26 mouse cellular contexts compared by ENCODE assay signal in the genomic region with DNA sequence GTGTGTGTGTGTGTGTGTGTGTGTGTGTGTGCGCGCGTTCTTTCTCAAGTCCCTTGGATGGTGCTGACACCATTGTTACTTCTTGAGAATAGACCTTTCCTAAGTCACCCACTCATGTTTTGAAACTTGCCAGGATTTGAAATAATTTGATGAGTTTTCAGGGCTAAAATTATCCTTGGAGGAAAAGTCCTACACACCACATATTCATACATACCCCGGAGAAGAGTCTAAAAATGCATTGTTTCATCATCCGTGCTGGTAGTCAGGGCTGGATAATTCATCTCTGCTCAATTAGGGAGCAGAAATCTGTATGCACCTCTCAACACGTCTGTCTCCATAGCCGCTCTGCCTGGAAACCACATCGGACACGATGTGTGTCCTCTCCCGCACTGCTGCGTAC. TPM values are rescaled to one million over a fixed set of nuclear protein-coding genes. Genes with fewer than 3 reads are reported as not detected.
DNase-seq lines count a peak whose midpoint lies in the region; ATAC-seq and TF ChIP-seq lines count a peak whose summit lies in the region.
"Had no signal": no experiment of that assay in that cellular context is flagged by ENCODE, and none has a peak within 500 bp of the region (broad histone marks: within the 10 kb centered on the region; RNA-seq: fewer than 3 reads in every experiment).

No protein-coding gene starts in this region.

- intact Hi-C loops in left cerebral cortex, adult 2 months (cut with DNase I) = no loop called here
- intact Hi-C loops in left cerebral cortex, postnatal 25 days (cut with DNase I) = loop anchor here (2.0 kb wide), 1 partner anchor 66 kb away; no protein-coding TSS in a partner anchor

- H3K4me1 ChIP-seq in lung, adult 2 months (ENCODE audit: control insufficient read depth, insufficient read depth, low read length) = no peaks in the 10 kb centered on the region

- TF ChIP-seq POLR2A in lung, adult 2 months (IDR thresholded peaks at IDR 0.05; ENCODE audit: borderline replicate concordance, extremely low read depth, low read depth, low read length) = no peak

- H3K4me3 ChIP-seq in left cerebral cortex, adult 2 months = no peak overlapping the region
- H3K4me3 ChIP-seq in lung, adult 2 months (replicated peaks; ENCODE audit: extremely low read depth, low read depth, low read length) = no peak overlapping the region
- H3K4me3 ChIP-seq: embryonic facial prominence, embryonic 13.5 days; heart, adult 2 months; heart, embryonic 12.5 days; limb, embryonic 13.5 days; neural tube, embryonic 12.5 days had no signal

- ATAC-seq in frontal cortex, adult (ENCODE audit: low TSS enrichment) = peak; percentile 63
- ATAC-seq: midbrain, embryonic 16.5 days had no signal

- no peak for TF ChIP-seq CTCF in left cerebral cortex, adult 2 months (IDR thresholded peaks at IDR 0.05)
- no peak for TF ChIP-seq CTCF in lung, adult 2 months (IDR thresholded peaks at IDR 0.05; ENCODE audit: insufficient read depth, low read length)

- DNase-seq in frontal cortex, postnatal 14 days (ENCODE audit: low spot score in 2 of 2) = no peak
- DNase-seq in left cerebral cortex, adult 2 months (ENCODE audit: extremely low spot score in 1 of 2, low spot score in 2 of 2) = peak; percentile 17 to 39
- DNase-seq in left cerebral cortex, adult 11 months (ENCODE audit: low spot score) = no peak
- DNase-seq in brain, adult 2 months (ENCODE audit: low read depth, low spot score) = peak; percentile 68
- DNase-seq in left cerebral cortex, postnatal 25 days (ENCODE audit: low spot score in 2 of 2) = peak; percentile 15 to 76
- no peak for DNase-seq in lung, adult 2 months
- DNase-seq: adrenal gland, postnatal 25 days; B cell, adult 2 months; cerebellum, adult 18-20 months; cerebellum, postnatal 10 days; heart, adult 2 months; heart, postnatal 4 days; kidney, adult 2 months; kidney, postnatal 4 days; layer of hippocampus, adult 9-11 months; lung, postnatal 36 days; right cerebral cortex, postnatal 14 days; spleen, adult 18-20 months; thymus, adult 18-20 months; thymus, postnatal 25 days had no signal

- WGBS in lung, adult 2 months = 90% methylated on average over 11 of the region's 11 CpGs

- no peak overlapping the region for H3K27ac ChIP-seq in left cerebral cortex, adult 2 months
- H3K27ac ChIP-seq: embryonic facial prominence, embryonic 13.5 days; heart, adult 2 months; limb, embryonic 13.5 days; neural tube, embryonic 12.5 days had no signal

RNA-seq across cellular contexts. Expression of a gene that starts 17.5 kb away (rescaled TPM):
- total RNA-seq in left cerebral cortex, adult 2 months (2021) = 10 to 100 TPM; 24.6 to 28.7 TPM
- 10 to 100 TPM; 21.9 to 25.4 TPM for total RNA-seq in left cerebral cortex, postnatal 25 days (2021)
- 0.40 and 0.57 TPM in 2 replicates for polyA plus RNA-seq in lung, adult 2 months (2012; rRNA removed)

Comparison
In these comparisons a context has a peak if more than half of its experiments do, and no peak if none do; other contexts are left out.
1. DNase-seq: peak in left cerebral cortex, adult 2 months (2 of 2), brain, adult 2 months (single experiment) and left cerebral cortex, postnatal 25 days (2 of 2); none in frontal cortex, postnatal 14 days (0 of 2), left cerebral cortex, adult 11 months (single experiment) and lung, adult 2 months (single experiment).